Mouse (Mus musculus) limb, embryonic 11.5 days (tissue): ENCODE data around the gene Fbln7. TPM values are rescaled to one million over a fixed set of nuclear protein-coding genes. Genes with fewer than 3 reads are reported as not detected.
A peak's percentile ranks its signal among the peaks of the same experiment; 100 is the strongest.

Source experiments
- ATAC-seq: fragments of 200-750 bp; cut with Nextera tagmentation; 2 replicates; pipeline ENCODE4 v1.8.0; 2017; ENCODE audit warnings: low read depth; ENCODE audit not compliant: insufficient number of reproducible peaks, low FRiP score, low TSS enrichment
- DNase-seq: peaks from one replicate; pipeline ENCODE4 v3.0.0-alpha.2; 2015; ENCODE audit warnings: low spot score
- H3K27ac ChIP-seq: fragments of 300-500 bp; sonication (generic); replicated peaks from 2 replicates; pipeline ENCODE4 v1.5.1; 2014; ENCODE audit warnings: low read depth, mild to moderate bottlenecking, low read length
- H3K27me3 ChIP-seq: fragments of 300-500 bp; sonication (generic); 2 replicates; pipeline ENCODE4 v1.6.1; 2014; ENCODE audit warnings: mild to moderate bottlenecking, low read length, mixed read lengths; ENCODE audit not compliant: control insufficient read depth, insufficient read depth
- H3K36me3 ChIP-seq: fragments of 300-500 bp; sonication (generic); 2 replicates; pipeline ENCODE4 v1.6.1; 2014; ENCODE audit warnings: mild to moderate bottlenecking, low read length, moderate library complexity, mixed read lengths; ENCODE audit not compliant: control insufficient read depth, insufficient read depth
- H3K4me1 ChIP-seq: fragments of 300-500 bp; sonication (generic); 2 replicates; pipeline ENCODE4 v1.6.1; 2014; ENCODE audit warnings: low read length, mixed read lengths; ENCODE audit not compliant: control insufficient read depth, insufficient read depth
- H3K4me2 ChIP-seq: fragments of 300-500 bp; sonication (generic); 2 replicates; pipeline ENCODE4 v1.6.1; 2014; ENCODE audit warnings: low read depth, mild to moderate bottlenecking, moderate library complexity; ENCODE audit not compliant: severe bottlenecking
- H3K4me3 ChIP-seq: fragments of 300-500 bp; sonication (generic); 2 replicates; pipeline ENCODE4 v1.5.1; 2014; ENCODE audit warnings: low read depth, low read length
- H3K9ac ChIP-seq: fragments of 300-500 bp; sonication (generic); 2 replicates; pipeline ENCODE4 v1.6.1; 2014; ENCODE audit warnings: mild to moderate bottlenecking, low read length
- H3K9me3 ChIP-seq: fragments of 300-500 bp; sonication (generic); 2 replicates; pipeline ENCODE4 v1.6.1; 2016; ENCODE audit warnings: low read length; ENCODE audit not compliant: control insufficient read depth
- WGBS: fragments of 180-500 bp; shearing (Covaris S2); extraction: QIAGEN DNeasy Blood & Tissue Kit; methylation state at CpG from one replicate; pipeline ENCODE4 v1.1.7; 2014; 5-methylcytosine and 5-hydroxymethylcytosine counted together
- polyA plus RNA-seq: library from polyadenylated mRNA; unstranded; fragments of >200 nt; fragmentation: Nextera tagmentation; extraction: Ambion mirVana; gene quantifications from 2 replicates; pipeline ENCODE4 v1.2.1, GENCODE M21; 2014

Gene Fbln7
- 1.5 and 2.2 TPM in 2 replicates for polyA plus RNA-seq

DNA sequence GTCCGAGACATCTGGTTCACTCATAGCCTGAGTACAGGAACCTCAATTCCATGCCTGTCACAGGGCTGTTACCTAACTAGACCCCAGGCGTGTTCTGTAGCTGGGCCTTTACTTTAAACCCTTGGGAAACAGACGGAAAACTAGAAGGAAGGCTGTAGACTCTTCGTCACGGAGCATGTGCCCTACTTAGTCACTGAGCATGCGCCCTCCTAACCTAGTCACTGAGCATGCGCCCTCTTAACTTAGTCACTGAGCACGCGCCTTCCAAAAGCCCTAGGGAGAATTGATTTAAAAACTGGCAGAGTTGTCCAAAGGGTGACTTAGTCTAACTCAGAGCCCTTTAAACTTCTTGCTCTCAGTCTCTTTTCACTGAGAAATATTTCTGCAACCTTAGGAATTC lies at the start of gene Fbln7:
Gene Fbln7, plus strand, starts transcription at position 346 of the 400 bp plus-strand sequence.
- H3K4me2 ChIP-seq, result peak within 1 kb of the TSS; percentile 83
- DNase-seq (no peak), ATAC-seq (no peak)
- H3K36me3 ChIP-seq, result no peaks in the 10 kb centered on the region
- no peaks in the 10 kb centered on the region for H3K4me1 ChIP-seq
- H3K4me3 ChIP-seq, result peak within 1 kb of the TSS; percentile 47
- H3K27me3 ChIP-seq, result no peaks in the 10 kb centered on the region
- peak within 1 kb of the TSS; percentile 64 for H3K9ac ChIP-seq
- no peaks in the 10 kb centered on the region for H3K9me3 ChIP-seq
- 90% methylated on average over 9 of the region's 9 CpGs for WGBS
- H3K27ac ChIP-seq, result no peak within 1 kb of the TSS

GRCm38 (mm10) chr2:128816311-128816710 lies 46.5 kb upstream of the Fbln7 start:
- Histone ChIP-seq H3K4me2 (no peak overlapping the region), H3K4me1 (peaks cover 7% of the 10 kb centered on the region; the same call in 1 of the 2 replicates), H3K4me3 (no peak overlapping the region), H3K36me3 (no peaks in the 10 kb centered on the region), H3K9me3 (no peaks in the 10 kb centered on the region), H3K9ac (no peak overlapping the region), H3K27me3 (no peaks in the 10 kb centered on the region), H3K27ac (no peak overlapping the region)
- DNase-seq (no peak), ATAC-seq (no peak)
- 70% methylated on average over 1 of the region's 1 CpGs for WGBS

DNA sequence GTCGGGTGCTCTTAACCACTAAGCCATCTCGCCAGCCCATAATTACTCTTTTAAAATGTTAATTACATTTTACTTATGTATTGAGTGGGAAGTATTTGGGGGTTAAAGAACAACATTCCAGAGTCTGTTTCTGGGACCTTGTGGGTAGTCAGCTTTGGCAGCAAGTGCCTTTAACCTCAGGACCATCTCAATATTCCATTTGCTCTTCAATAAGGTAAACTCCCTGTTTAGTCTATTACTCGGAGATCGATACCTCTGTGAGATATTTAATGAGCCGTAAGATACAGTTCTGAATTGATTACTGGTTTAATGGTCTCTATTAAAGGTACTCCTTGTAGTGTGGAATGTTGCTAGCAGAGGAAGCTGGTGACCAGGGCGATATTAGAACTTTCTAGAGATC lies 45.9 kb upstream of the Fbln7 start:
- no peak overlapping the region for H3K4me3 ChIP-seq
- peak overlapping the region; percentile 37; the same call in 1 of the 2 replicates for H3K4me2 ChIP-seq
- no peaks in the 10 kb centered on the region for H3K36me3 ChIP-seq
- DNase-seq, result no peak
- 47% methylated on average over 6 of the region's 6 CpGs for WGBS
- no peaks in the 10 kb centered on the region for H3K9me3 ChIP-seq
- peaks cover 10% of the 10 kb centered on the region; the same call in 1 of the 2 replicates for H3K4me1 ChIP-seq
- ATAC-seq, result no peak
- H3K27me3 ChIP-seq, result no peaks in the 10 kb centered on the region
- H3K9ac ChIP-seq, result no peak overlapping the region
- no peak overlapping the region for H3K27ac ChIP-seq

DNA sequence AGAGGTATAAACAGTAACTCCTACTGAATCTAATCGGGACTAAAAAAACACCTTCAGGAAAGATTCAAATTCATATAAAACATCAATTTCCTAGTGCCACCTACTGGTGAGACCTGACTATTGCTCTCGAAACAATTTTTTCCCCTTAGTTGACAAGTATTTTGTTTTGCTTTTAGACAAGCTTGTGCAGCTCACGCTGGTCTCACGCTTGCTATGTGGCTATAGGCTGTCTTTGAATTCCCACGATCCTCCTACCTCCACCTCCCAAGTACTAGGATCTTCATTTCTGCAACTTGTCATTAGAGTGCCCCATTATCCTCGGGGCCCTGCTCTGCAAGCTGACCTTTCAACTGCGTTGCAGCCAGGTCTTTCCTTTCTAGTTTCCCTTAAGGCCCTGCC lies 45.4 kb upstream of the Fbln7 start:
- H3K36me3 ChIP-seq, result no peaks in the 10 kb centered on the region
- peak overlapping the region; percentile 46 for H3K4me2 ChIP-seq
- H3K4me3 ChIP-seq, result peak overlapping the region; percentile 88
- H3K9ac ChIP-seq, result no peak overlapping the region
- H3K9me3 ChIP-seq, result no peaks in the 10 kb centered on the region
- DNase-seq (peak; percentile 74), ATAC-seq (peak; percentile 63; the same call in 1 of the 2 replicates)
- WGBS, result under 1% methylated on average over 7 of the region's 7 CpGs
- H3K4me1 ChIP-seq, result peaks cover 10% of the 10 kb centered on the region; the same call in 1 of the 2 replicates
- H3K27me3 ChIP-seq, result no peaks in the 10 kb centered on the region
- 0 out of 2 replicates have a peak overlapping the region, but pooled peaks have one; percentile 23 for H3K27ac ChIP-seq

- H3K4me1 ChIP-seq, result peaks cover 10% of the 10 kb centered on the region; the same call in 1 of the 2 replicates
- H3K36me3 ChIP-seq, result no peaks in the 10 kb centered on the region
- ATAC-seq, result peak; percentile 91
- H3K9ac ChIP-seq, result peak within 1 kb of the TSS; percentile 78
- H3K27ac ChIP-seq, result peak within 1 kb of the TSS; percentile 78
- H3K4me3 ChIP-seq, result peak within 1 kb of the TSS; percentile 88
- peak; percentile 98 for DNase-seq
- peak within 1 kb of the TSS; percentile 80 for H3K4me2 ChIP-seq
- no peaks in the 10 kb centered on the region for H3K9me3 ChIP-seq
- no peaks in the 10 kb centered on the region for H3K27me3 ChIP-seq
- WGBS, result under 1% methylated on average over 59 of the region's 59 CpGs
Measured at GRCm38 (mm10) chr2:128817786-128818681, 44.7 kb upstream of the Fbln7 start, which contains the start of gene Tmem87b. TSS of gene Tmem87b (plus strand) at chr2:128818118.

GRCm38 (mm10) chr2:128818956-128819643 lies 43.7 kb upstream of the Fbln7 start:
- DNase-seq, result peak; percentile 26
- H3K9me3 ChIP-seq, result no peaks in the 10 kb centered on the region
- peak overlapping the region; percentile 78 for H3K9ac ChIP-seq
- peaks cover 10% of the 10 kb centered on the region; the same call in 1 of the 2 replicates for H3K4me1 ChIP-seq
- H3K4me2 ChIP-seq, result peak overlapping the region; percentile 80
- no peaks in the 10 kb centered on the region for H3K36me3 ChIP-seq
- WGBS, result 32% methylated on average over 14 of the region's 14 CpGs
- ATAC-seq, result no peak
- peak overlapping the region; percentile 78; the same call in 1 of the 2 replicates for H3K27ac ChIP-seq
- H3K27me3 ChIP-seq, result no peaks in the 10 kb centered on the region
- H3K4me3 ChIP-seq, result peak overlapping the region; percentile 88

DNA sequence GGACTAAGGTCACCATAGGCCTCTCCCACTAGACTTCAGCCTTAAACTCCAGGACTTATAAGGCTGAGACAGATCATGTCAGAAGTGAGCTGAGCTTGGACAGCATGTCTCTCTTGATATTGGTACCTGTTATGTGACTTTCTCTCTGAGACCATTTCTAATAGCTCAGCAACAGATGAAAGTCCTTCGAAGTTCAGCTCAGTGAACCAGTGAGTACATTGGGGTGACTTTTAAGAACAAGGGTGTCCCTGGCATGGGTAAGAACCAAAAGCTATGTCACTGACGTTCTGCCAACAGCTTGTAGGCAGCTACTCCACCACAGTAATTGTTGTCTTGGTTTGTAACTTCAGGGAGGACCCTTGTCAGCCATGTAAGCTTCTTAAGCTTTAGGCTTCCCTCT lies 42.1 kb upstream of the Fbln7 start:
- 58% methylated on average over 2 of the region's 2 CpGs for WGBS
- no peak overlapping the region for H3K4me3 ChIP-seq
- H3K9ac ChIP-seq, result no peak overlapping the region
- no peak for DNase-seq
- peaks cover 10% of the 10 kb centered on the region; the same call in 1 of the 2 replicates for H3K4me1 ChIP-seq
- no peaks in the 10 kb centered on the region for H3K27me3 ChIP-seq
- H3K36me3 ChIP-seq, result no peaks in the 10 kb centered on the region
- H3K9me3 ChIP-seq, result no peaks in the 10 kb centered on the region
- no peak overlapping the region for H3K4me2 ChIP-seq
- ATAC-seq, result no peak
- no peak overlapping the region for H3K27ac ChIP-seq

DNA sequence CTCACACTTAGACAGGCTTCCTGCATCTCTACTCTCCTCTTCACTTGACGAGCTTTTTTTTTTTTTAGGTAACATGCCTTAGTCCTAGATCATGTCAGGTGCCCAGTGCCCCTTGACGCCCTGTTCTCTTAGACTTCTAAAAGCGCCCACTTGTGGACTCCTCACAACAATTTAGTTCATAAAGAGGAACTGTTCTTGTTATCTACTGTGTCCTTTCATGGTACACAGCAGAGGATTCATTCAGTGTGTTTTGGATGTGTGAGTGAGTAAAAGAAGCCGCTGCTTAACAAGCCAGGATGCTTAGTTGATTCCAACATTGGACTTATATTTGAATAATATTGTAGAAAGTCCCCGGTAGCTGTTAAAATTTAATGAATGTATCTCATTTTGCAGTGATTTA lies 38.9 kb upstream of the Fbln7 start:
- peaks cover 9% of the 10 kb centered on the region; the same call in 1 of the 2 replicates for H3K4me1 ChIP-seq
- no peaks in the 10 kb centered on the region for H3K27me3 ChIP-seq
- ATAC-seq, result no peak
- 95% methylated on average over 5 of the region's 5 CpGs for WGBS
- no peaks in the 10 kb centered on the region for H3K36me3 ChIP-seq
- H3K9ac ChIP-seq, result no peak overlapping the region
- DNase-seq, result no peak
- no peak overlapping the region for H3K4me3 ChIP-seq
- no peaks in the 10 kb centered on the region for H3K9me3 ChIP-seq
- H3K4me2 ChIP-seq, result no peak overlapping the region
- no peak overlapping the region for H3K27ac ChIP-seq
